Mouse (Mus musculus) midbrain, embryonic 13.5 days (tissue): ENCODE measurements at regions not wholly inside any gene's neighbourhood (a gene's known extent, or its start where the extent isn't known, plus 50 kb on each side); places are given as distances from the start of the nearest gene placed in this dataset.

Source experiments
- ATAC-seq: fragments of 200-750 bp; cut with Nextera tagmentation; 2 replicates; pipeline ENCODE4 v1.8.0; 2017; ENCODE audit warnings: mild to moderate bottlenecking, moderate TSS enrichment, moderate library complexity
- H3K27ac ChIP-seq: fragments of 300-500 bp; sonication (generic); 2 replicates; pipeline ENCODE4 v1.5.1; 2015; ENCODE audit warnings: inconsistent platforms, mild to moderate bottlenecking, moderate library complexity
- H3K27me3 ChIP-seq: fragments of 300-500 bp; sonication (generic); 2 replicates; pipeline ENCODE4 v1.6.1; 2015; ENCODE audit warnings: mild to moderate bottlenecking, inconsistent platforms
- H3K36me3 ChIP-seq: fragments of 300-500 bp; sonication (generic); 2 replicates; pipeline ENCODE4 v1.6.1; 2015; ENCODE audit warnings: mild to moderate bottlenecking, inconsistent platforms
- H3K4me1 ChIP-seq: fragments of 300-500 bp; sonication (generic); replicated peaks from 2 replicates; pipeline ENCODE4 v1.6.1; 2015; ENCODE audit warnings: inconsistent platforms
- H3K4me2 ChIP-seq: fragments of 300-500 bp; sonication (generic); replicated peaks from 2 replicates; pipeline ENCODE4 v1.6.1; 2015; ENCODE audit warnings: moderate library complexity, mild to moderate bottlenecking, inconsistent platforms
- H3K4me3 ChIP-seq: fragments of 300-500 bp; sonication (generic); replicated peaks from 2 replicates; pipeline ENCODE4 v1.5.1; 2015; ENCODE audit warnings: mild to moderate bottlenecking, inconsistent platforms
- H3K9ac ChIP-seq: fragments of 300-500 bp; sonication (generic); replicated peaks from 2 replicates; pipeline ENCODE4 v1.6.1; 2015; ENCODE audit warnings: mild to moderate bottlenecking, inconsistent platforms
- H3K9me3 ChIP-seq: fragments of 300-500 bp; sonication (generic); 2 replicates; pipeline ENCODE4 v1.6.1; 2016; ENCODE audit warnings: mild to moderate bottlenecking, inconsistent platforms
- WGBS: fragments of 180-500 bp; shearing (Covaris S2); methylation state at CpG from one replicate; pipeline ENCODE4 v1.1.7; 2015; 5-methylcytosine and 5-hydroxymethylcytosine counted together

- H3K27ac ChIP-seq, result no peak overlapping the region
- H3K27me3 ChIP-seq, result no peaks in the 10 kb centered on the region
- no peak overlapping the region for H3K9ac ChIP-seq
- no peaks in the 10 kb centered on the region; the same call in 1 of the 2 replicates for H3K36me3 ChIP-seq
- H3K4me3 ChIP-seq, result no peak overlapping the region
- peaks cover 5% of the 10 kb centered on the region; the same call in 1 of the 2 replicates for H3K9me3 ChIP-seq
- peaks cover 22% of the 10 kb centered on the region for H3K4me1 ChIP-seq
- ATAC-seq, result no peak
- no peak overlapping the region for H3K4me2 ChIP-seq
- WGBS, result 73% methylated on average over 4 of the region's 4 CpGs
Measured at GRCm38 (mm10) chr7:72543501-72543900, 237.1 kb upstream of the Mctp2 start.

DNA sequence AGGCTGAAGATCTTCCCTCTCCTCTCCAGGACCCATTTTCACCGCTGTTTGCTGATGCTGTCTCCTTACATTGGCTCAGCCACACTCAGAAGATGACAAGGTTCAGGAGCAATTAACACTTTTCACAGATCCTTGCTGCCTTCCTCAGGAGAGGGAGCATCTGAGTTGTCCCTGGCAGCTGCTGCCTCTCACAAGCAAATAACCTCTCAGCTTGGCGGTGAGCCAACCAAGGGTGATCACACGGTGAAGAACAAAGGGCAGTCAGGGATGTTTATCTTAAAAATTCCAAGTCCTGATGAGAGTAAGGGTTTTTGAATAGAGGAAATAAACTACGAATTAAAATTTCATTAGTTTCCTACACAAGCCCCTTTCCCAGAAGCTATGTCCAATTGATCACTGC is 237.5 kb upstream of the Mctp2 start:
- Histone ChIP-seq H3K4me1 (peaks cover 22% of the 10 kb centered on the region), H3K4me2 (no peak overlapping the region), H3K9ac (no peak overlapping the region), H3K27me3 (no peaks in the 10 kb centered on the region), H3K27ac (no peak overlapping the region), H3K9me3 (peaks cover 5% of the 10 kb centered on the region; the same call in 1 of the 2 replicates), H3K4me3 (no peak overlapping the region), H3K36me3 (no peaks in the 10 kb centered on the region; the same call in 1 of the 2 replicates)
- WGBS, result 45% methylated on average over 4 of the region's 4 CpGs
- no peak for ATAC-seq

GRCm38 (mm10) chr7:72567378-72567777 is 261.0 kb upstream of the Mctp2 start:
- no peak overlapping the region for H3K4me3 ChIP-seq

GRCm38 (mm10) chr7:72569177-72569576 is 262.8 kb upstream of the Mctp2 start:
- no peak for ATAC-seq

More at GRCm38 (mm10) chr7:72567378-72567777, 261.0 kb upstream of the Mctp2 start:
- Histone ChIP-seq H3K27me3 (no peaks in the 10 kb centered on the region), H3K27ac (no peak overlapping the region), H3K4me2 (no peak overlapping the region), H3K4me1 (no peaks in the 10 kb centered on the region), H3K9me3 (no peaks in the 10 kb centered on the region), H3K9ac (no peak overlapping the region), H3K36me3 (no peaks in the 10 kb centered on the region)
- ATAC-seq, result no peak

GRCm38 (mm10) chr7:72574316-72574715 is 267.9 kb upstream of the Mctp2 start:
- ATAC-seq, result no peak
- H3K4me3 ChIP-seq, result no peak overlapping the region
- H3K27me3 ChIP-seq, result no peaks in the 10 kb centered on the region
- no peaks in the 10 kb centered on the region for H3K4me1 ChIP-seq
- 79% methylated on average over 1 of the region's 1 CpGs for WGBS
- H3K36me3 ChIP-seq, result no peaks in the 10 kb centered on the region
- H3K9me3 ChIP-seq, result no peaks in the 10 kb centered on the region
- no peak overlapping the region for H3K27ac ChIP-seq
- no peak overlapping the region for H3K9ac ChIP-seq
- H3K4me2 ChIP-seq, result no peak overlapping the region

More at GRCm38 (mm10) chr7:72569177-72569576, 262.8 kb upstream of the Mctp2 start:
- H3K9ac ChIP-seq, result no peak overlapping the region
- H3K4me1 ChIP-seq, result no peaks in the 10 kb centered on the region
- no peak overlapping the region for H3K4me3 ChIP-seq
- no peaks in the 10 kb centered on the region for H3K27me3 ChIP-seq
- H3K4me2 ChIP-seq, result no peak overlapping the region
- H3K9me3 ChIP-seq, result no peaks in the 10 kb centered on the region
- H3K27ac ChIP-seq, result no peak overlapping the region
- no peaks in the 10 kb centered on the region for H3K36me3 ChIP-seq

DNA sequence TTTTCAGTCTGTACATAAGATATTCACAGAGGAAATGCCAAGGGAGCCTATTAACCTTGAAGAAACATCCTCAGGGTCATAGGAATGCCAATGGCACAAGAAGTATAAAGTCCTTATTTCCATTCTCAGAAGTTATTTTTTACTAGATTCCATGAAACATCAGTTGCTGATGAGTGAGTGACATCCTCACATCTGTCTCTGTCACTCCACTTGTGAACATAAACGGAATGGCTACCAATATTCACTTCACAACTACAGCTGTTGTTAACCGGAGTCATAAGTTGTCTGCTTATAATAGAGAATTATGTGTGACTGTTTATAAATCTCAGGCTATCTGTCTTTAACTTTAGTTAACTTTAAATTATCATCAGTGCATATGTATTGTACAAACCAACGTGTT is 278.0 kb upstream of the Mctp2 start:
- no peak for ATAC-seq
- no peak overlapping the region for H3K4me3 ChIP-seq
- no peaks in the 10 kb centered on the region for H3K4me1 ChIP-seq
- H3K27me3 ChIP-seq, result no peaks in the 10 kb centered on the region
- no peaks in the 10 kb centered on the region for H3K9me3 ChIP-seq
- no peak overlapping the region for H3K9ac ChIP-seq
- H3K27ac ChIP-seq, result no peak overlapping the region
- WGBS, result 86% methylated on average over 3 of the region's 3 CpGs
- H3K4me2 ChIP-seq, result no peak overlapping the region
- H3K36me3 ChIP-seq, result no peaks in the 10 kb centered on the region

GRCm38 (mm10) chr7:72589241-72589668 is 282.8 kb upstream of the Mctp2 start:
- Histone ChIP-seq H3K9me3 (no peaks in the 10 kb centered on the region), H3K27me3 (no peaks in the 10 kb centered on the region), H3K27ac (no peak overlapping the region), H3K36me3 (no peaks in the 10 kb centered on the region), H3K4me2 (no peak overlapping the region), H3K4me3 (no peak overlapping the region), H3K4me1 (no peaks in the 10 kb centered on the region), H3K9ac (no peak overlapping the region)
- WGBS, result 72% methylated on average over 3 of the region's 3 CpGs
- no peak for ATAC-seq

DNA sequence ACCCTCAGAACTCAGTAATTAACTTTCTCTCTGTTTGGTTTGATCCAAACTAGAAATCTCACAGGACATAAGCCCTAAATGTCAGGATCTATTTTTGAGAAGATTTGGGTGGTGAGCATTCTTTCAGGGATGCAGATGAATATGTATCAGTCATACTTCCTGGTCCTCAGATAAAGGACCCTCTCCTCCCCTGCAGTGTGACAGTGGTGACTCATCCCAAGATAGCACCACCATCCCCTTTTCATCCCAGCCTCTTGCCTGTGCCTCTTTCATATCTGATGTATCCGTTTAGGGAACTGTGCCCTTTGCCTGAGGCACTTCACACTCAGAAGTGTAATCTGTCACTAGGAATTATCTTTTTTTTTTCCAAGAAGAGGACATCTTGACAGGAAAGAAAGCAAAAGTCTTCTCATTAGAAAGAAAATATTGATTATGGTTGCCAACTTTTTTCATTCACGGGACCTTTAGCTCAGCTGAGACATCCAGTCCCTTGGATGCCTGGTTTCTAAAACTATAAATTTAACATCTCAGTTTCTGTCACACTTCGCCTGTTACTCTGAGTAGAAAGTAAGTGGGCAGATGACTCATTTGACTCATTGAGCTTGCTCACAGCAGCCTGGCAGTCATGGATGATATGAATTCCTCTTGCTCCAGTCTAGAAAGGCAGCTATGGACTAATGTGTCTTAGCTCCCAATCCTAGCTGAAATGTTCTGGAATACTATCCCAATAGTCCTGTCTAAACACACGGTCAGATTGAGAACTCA is 284.1 kb upstream of the Mctp2 start:
- H3K4me1 ChIP-seq, result no peaks in the 10 kb centered on the region
- no peak overlapping the region for H3K27ac ChIP-seq
- H3K4me3 ChIP-seq, result no peak overlapping the region
- H3K9ac ChIP-seq, result no peak overlapping the region
- no peaks in the 10 kb centered on the region for H3K36me3 ChIP-seq
- ATAC-seq, result no peak
- H3K9me3 ChIP-seq, result no peaks in the 10 kb centered on the region
- H3K4me2 ChIP-seq, result no peak overlapping the region
- H3K27me3 ChIP-seq, result no peaks in the 10 kb centered on the region
- 76% methylated on average over 4 of the region's 4 CpGs for WGBS

GRCm38 (mm10) chr7:72592110-72592509 is 285.7 kb upstream of the Mctp2 start:
- no peaks in the 10 kb centered on the region for H3K9me3 ChIP-seq
- no peaks in the 10 kb centered on the region for H3K27me3 ChIP-seq
- no peaks in the 10 kb centered on the region for H3K4me1 ChIP-seq
- no peak overlapping the region for H3K9ac ChIP-seq
- no peak overlapping the region for H3K27ac ChIP-seq
- peak; percentile 53; the same call in 1 of the 2 replicates for ATAC-seq
- 73% methylated on average over 6 of the region's 6 CpGs for WGBS
- H3K36me3 ChIP-seq, result no peaks in the 10 kb centered on the region
- no peak overlapping the region for H3K4me2 ChIP-seq
- no peak overlapping the region for H3K4me3 ChIP-seq

GRCm38 (mm10) chr7:72592649-72593048 is 286.2 kb upstream of the Mctp2 start:
- H3K36me3 ChIP-seq, result no peaks in the 10 kb centered on the region

DNA sequence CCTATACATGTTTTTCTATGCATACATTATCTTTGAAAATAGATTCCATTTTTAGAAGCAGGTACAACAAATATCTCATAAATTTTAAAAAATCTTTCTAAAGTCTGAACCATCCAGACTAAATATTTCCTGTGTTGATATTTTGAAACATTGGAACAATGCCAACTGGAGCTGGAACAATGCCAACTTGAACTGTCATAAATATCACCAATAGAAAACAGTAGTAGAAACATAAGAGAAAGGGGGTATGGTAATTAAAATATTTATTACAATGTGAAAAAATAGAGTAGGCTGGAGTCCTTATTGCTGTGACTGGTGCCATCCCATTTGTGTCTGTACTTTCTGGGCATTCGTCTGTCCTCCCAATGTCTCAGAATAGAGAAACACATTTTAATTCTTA is 286.9 kb upstream of the Mctp2 start:
- H3K9me3 ChIP-seq, result no peaks in the 10 kb centered on the region
- ATAC-seq, result no peak
- no peak overlapping the region for H3K4me2 ChIP-seq
- WGBS, result 97% methylated on average over 1 of the region's 1 CpGs
- no peaks in the 10 kb centered on the region for H3K27me3 ChIP-seq
- H3K4me1 ChIP-seq, result no peaks in the 10 kb centered on the region
- no peak overlapping the region for H3K4me3 ChIP-seq
- H3K27ac ChIP-seq, result no peak overlapping the region
- H3K9ac ChIP-seq, result no peak overlapping the region
- H3K36me3 ChIP-seq, result no peaks in the 10 kb centered on the region

More at GRCm38 (mm10) chr7:72592649-72593048, 286.2 kb upstream of the Mctp2 start:
- Histone ChIP-seq H3K4me2 (no peak overlapping the region), H3K4me3 (no peak overlapping the region), H3K9me3 (no peaks in the 10 kb centered on the region), H3K4me1 (no peaks in the 10 kb centered on the region), H3K9ac (no peak overlapping the region), H3K27me3 (no peaks in the 10 kb centered on the region), H3K27ac (no peak overlapping the region)
- 79% methylated on average over 3 of the region's 3 CpGs for WGBS
- no peak for ATAC-seq

GRCm38 (mm10) chr7:72594741-72595140 is 288.3 kb upstream of the Mctp2 start:
- Histone ChIP-seq H3K27me3 (no peaks in the 10 kb centered on the region), H3K9me3 (no peaks in the 10 kb centered on the region), H3K4me1 (no peaks in the 10 kb centered on the region), H3K9ac (no peak overlapping the region), H3K36me3 (no peaks in the 10 kb centered on the region), H3K27ac (no peak overlapping the region), H3K4me3 (no peak overlapping the region), H3K4me2 (no peak overlapping the region)
- WGBS, result 77% methylated on average over 1 of the region's 1 CpGs
- ATAC-seq, result no peak

GRCm38 (mm10) chr7:72596985-72597384 is 290.6 kb upstream of the Mctp2 start:
- H3K9ac ChIP-seq, result no peak overlapping the region
- no peaks in the 10 kb centered on the region for H3K36me3 ChIP-seq
- H3K4me3 ChIP-seq, result no peak overlapping the region
- H3K4me2 ChIP-seq, result no peak overlapping the region
- no peaks in the 10 kb centered on the region for H3K9me3 ChIP-seq
- no peaks in the 10 kb centered on the region for H3K4me1 ChIP-seq
- ATAC-seq, result no peak
- H3K27ac ChIP-seq, result no peak overlapping the region
- H3K27me3 ChIP-seq, result no peaks in the 10 kb centered on the region
